Mouse (Mus musculus) T-helper 17 cell (primary cell): ENCODE measurements at regions not wholly inside any gene's neighbourhood (a gene's known extent, or its start where the extent isn't known, plus 50 kb on each side); places are given as distances from the start of the nearest gene placed in this dataset.

Experiments
- in situ Hi-C, 2 experiments: fragments of 300-600 bp; cut with MboI, MseI; formaldehyde crosslinking; loops; 1 replicate in 1 of 2; 2 replicates in 1 of 2; pipeline ENCODE4 v1.15.1; 2025; ENCODE audit warnings: high pct_unique_total_duplicates in 2 of 2

GRCm38 (mm10) chr17:76205082-76205481 lies 653.3 kb upstream of the Fam98a start:
- in situ Hi-C loops = no loop called here

- in situ Hi-C loops = no loop called here
Observed at GRCm38 (mm10) chr17:76184813-76185212, 633.1 kb upstream of the Fam98a start.

DNA sequence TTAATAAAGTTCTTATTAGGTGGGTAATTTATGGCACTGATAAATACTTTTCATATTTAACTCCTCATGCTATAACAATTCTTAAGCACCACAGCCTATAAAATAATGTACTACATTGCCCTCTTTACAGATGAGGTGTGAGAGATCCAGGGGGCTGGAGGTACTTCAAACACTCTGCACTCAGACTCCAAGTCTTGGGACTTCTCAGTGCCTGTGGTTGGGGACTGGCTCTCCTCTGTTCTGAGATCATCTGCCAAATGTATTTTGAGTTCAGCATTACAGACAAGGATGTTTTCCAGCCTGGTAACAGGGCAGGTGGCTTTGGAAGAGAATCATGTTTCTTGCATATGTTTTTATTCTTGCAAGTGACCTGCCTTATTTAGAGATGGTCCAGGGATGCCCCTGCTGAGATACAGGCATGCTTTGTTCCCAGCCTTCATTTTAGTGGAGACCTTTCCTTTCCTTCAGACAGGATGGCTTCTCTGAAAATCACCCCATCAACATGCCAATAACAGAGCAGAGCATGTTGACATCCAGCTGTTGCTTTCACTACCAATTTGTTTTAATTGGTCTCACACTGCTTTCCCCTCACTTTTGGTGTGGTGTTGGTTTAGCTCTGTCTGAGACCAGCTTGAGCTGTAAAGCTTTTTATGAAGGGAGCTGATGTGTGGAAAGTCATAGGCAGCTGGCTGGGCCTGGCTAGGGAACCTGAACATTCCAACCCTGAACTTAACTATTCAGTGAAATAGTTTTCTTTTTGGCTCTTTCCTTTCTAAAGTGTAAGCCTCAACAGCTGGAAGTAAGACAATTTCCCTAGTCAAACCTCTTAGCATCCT lies 585.1 kb upstream of the Fam98a start:
- in situ Hi-C loops = no loop called here

GRCm38 (mm10) chr17:76134030-76134429 lies 582.3 kb upstream of the Fam98a start:
- in situ Hi-C loops = no loop called here

DNA sequence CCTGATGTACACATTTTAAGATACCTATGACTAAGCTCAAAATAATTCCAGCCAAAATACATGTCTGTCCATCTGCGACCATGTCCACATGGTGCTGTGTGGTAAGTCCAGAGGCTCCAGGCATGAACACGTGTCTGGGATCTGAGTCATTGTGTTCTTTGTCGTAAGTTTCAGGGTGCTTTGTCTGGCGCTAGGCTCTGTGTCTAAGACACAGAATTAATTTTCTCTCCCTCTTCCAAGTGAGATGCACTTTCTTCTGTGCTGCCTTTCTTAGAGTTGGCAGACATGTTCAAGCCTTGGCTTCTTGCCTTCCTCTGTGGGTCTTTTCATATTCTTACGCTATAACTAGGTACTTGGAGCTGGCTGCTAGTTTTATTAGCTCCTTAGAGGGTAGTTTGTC lies 573.5 kb upstream of the Fam98a start:
- in situ Hi-C loops = no loop called here

DNA sequence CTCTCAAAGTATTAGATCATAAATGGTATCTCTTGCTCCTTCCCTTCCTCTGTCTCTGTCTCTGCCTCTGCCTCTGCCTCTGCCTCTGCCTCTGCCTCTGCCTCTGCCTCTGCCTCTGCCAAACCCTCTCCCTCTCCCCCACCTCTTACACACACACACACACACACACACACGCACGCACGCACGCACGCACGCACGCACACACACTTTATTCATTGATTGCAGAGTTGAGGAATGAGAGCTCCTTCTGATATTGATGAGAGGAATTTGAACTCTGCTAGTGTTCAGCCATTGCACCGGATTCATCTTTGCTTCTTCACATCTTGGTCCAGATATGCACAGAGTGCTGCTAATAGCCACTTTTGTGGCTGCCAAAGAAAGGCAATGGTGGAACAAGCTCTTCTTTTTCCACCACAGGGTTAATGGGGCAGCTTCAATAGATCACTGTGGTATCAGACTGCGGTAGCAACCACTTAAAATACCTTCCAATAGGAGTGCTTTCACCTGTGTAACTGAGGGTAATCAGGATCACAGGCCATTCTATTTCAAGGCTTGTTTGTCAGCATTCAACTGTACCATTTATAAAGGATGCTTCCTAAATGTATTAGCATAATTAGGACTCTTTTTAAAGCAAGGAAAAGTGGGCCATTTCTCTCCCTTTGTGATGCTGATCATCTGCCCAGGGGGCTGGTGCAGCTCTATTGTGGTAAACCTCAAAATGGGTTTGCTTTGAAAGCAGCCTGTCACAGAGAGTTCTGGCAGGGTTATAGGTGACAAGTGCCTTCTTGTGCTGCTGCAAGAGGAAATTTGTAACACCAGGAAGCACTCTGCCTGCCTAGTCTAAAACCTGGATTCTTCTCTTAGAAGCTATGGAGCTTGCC lies 559.8 kb upstream of the Fam98a start:
- in situ Hi-C loops = loop anchor here in 1 of 2 experiments (5.0 kb wide), 1 partner anchor 54 kb away; no protein-coding TSS in a partner anchor

DNA sequence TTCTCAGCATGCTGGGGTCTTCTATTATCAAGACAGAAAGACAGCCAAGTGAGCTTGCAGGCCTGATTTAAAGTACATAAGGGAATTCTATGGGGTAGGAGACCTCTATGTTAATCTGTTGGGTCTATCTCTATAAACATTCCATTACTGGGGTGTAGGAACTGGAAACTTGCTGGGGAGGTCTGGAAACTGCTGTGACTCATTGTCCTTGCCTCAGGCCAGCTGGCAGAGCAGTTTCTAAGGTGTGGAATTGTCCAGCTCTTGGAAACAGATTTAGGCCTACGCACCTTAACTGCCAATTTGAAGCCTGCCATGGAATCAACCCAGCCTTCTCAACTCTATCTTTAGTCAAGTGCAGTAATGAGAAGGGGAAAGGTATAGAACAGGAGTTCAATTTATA lies 559.1 kb upstream of the Fam98a start:
- in situ Hi-C loops = loop anchor here in 1 of 2 experiments (5.0 kb wide), 1 partner anchor 54 kb away; no protein-coding TSS in a partner anchor

- in situ Hi-C loops = no loop called here
Observed at GRCm38 (mm10) chr17:76083536-76083935, 531.8 kb upstream of the Fam98a start.

DNA sequence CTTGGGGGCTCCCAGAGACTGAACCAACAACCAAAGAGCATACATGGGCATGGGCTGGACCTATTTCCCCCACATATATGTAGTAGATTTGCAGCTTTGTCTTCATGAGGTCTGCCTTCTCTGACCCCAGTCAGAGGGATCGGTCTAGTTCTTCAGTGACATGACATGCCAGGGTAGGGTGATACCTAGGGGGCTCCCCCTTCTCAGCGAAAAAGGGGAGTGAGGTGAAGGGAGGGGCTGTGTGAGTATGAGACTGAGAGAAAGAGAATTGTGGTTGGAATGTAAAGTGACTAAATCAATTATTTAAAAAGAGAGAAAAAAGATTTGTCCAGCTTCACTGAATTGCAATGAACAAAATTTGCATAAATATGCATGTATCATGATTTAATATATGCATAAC lies 530.0 kb upstream of the Fam98a start:
- in situ Hi-C loops = no loop called here

DNA sequence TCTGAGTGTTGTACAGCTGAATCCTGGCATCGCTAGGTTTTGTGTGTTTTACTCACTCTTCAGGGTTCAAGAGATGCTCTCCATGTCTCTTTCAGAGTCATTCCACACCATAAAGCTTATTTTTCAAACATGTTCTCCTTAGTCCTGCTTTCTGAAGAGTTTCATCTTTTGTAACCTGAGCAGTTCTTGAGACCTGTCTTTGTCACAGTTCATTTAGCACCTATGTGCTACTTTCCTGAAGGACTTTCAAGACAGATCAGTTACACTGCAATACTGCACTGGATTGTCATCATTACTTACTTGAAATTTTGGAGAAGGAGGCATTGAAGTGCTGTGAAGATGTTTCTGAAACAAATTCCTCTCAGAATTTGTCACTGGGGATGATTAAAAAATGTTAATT lies 494.7 kb upstream of the Fam98a start:
- in situ Hi-C loops = no loop called here

DNA sequence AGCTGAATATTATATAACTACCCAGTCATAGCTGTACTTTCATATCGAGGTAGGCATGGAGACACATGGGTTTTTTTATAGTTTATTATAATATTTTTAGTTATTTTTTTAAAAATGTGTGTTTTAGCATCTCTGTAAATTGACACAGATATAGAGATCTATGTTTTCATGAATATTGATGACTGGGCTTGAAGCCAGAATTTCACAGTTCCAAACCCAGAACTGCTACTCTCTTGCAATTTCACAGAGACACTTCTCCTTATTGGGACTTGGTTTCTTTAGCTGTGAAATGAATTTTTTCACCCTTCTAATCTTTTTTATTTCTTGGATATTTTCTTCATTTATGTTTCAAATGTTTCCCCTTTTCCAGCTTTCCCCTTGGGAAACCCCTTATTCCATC lies 481.0 kb upstream of the Fam98a start:
- in situ Hi-C loops = no loop called here

DNA sequence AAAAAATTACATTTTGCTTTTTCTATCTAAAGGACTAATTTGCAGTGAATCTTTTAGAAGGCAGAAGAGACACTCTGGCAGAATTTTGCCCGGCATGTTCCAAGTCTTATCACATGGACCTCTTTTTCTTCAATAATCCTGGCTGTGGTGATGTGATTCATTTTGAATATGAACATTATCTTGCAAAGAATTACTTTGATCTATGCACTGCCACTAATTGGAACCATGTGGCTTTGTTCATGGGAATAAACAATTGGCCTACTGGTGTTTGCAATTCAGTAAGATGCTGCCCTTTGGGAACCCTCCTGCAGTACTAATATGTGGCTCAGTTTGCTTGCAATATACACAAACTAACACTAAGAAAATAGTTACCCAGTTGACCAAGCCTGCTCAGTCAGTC lies 456.3 kb upstream of the Fam98a start:
- in situ Hi-C loops = no loop called here

- in situ Hi-C loops = no loop called here
Observed at GRCm38 (mm10) chr17:76002836-76003235, 451.1 kb upstream of the Fam98a start.

DNA sequence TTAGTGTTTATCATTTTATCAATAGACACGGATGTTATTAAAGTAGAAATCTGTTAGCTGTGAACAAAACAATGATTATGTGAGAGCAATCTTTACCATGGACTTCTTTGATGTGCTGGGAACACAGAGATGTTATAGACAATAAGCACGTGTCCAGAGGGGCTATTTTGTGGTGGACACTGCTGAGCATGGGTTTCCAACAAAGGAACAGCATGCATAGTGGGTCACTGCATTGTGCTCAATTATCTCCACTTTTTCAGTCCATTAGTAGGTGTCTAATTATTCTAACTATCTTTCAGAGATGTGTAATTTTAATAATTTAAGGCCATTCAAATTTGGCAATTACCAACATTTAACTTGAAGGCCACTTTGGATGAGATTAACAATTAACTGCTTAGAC lies 409.6 kb upstream of the Fam98a start:
- in situ Hi-C loops = no loop called here

DNA sequence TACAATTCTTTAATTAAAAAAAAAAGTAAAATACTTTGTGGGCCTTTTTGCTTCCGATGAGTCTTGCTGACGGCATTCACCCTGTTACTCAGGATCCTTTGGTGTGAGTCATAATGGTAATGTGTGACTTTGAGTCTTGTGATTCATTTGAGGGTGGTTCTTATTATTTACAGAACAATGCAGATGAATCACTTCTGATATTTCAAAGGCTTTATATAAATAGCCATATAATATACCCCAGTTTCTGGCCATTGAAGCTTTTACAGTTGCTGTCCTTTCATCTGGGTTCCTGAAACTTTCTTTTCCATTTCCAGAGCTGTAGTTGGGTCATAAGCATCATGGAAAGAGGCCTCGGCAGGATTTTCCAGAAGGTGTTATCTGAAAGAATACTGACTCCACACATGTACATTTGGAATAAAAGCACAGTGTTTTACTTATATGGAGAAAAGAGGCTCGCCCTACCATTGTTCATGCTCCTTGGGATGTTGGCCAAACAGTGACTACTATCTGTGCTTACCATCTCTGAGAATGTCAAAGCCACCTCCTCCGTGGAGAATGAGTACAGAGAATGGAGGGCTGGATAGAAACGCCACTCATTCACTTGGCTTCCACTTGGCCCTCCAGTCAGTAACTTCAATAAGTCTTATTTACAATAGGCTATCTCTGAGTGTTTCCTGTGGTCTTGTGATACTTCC lies 385.1 kb upstream of the Fam98a start:
- in situ Hi-C loops = loop anchor here in 1 of 2 experiments (10.0 kb wide), 1 partner anchor 568 kb away; no protein-coding TSS in a partner anchor

- in situ Hi-C loops = loop anchor here in 1 of 2 experiments (10.0 kb wide), 1 partner anchor 574 kb away; no protein-coding TSS in a partner anchor
Observed at GRCm38 (mm10) chr17:75931022-75931421, 379.3 kb upstream of the Fam98a start.

GRCm38 (mm10) chr17:75920240-75920639 lies 368.5 kb upstream of the Fam98a start:
- in situ Hi-C loops = no loop called here

GRCm38 (mm10) chr17:75917020-75917419 lies 365.3 kb upstream of the Fam98a start:
- in situ Hi-C loops = no loop called here

- in situ Hi-C loops = no loop called here
Observed at GRCm38 (mm10) chr17:75916590-75916989, 364.8 kb upstream of the Fam98a start.

DNA sequence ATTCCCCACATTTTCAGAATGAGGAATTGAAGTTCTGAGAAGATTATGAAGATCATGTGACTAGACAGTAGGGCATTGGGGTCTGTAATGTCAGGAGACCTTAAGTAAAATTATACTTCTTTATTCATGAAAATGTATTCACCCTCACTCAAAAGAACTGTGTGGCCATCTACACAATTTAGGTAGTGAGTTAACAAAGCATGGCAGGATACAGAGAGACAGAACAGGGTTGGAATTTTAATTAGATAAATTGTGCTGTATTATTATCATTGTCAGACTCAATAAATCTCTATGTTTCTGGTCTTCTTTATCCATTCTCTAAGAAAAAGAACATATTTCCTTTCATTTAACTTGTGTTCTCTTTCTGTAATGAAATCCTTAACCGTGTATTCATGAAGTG lies 363.5 kb upstream of the Fam98a start:
- in situ Hi-C loops = no loop called here

- in situ Hi-C loops = no loop called here
Observed at GRCm38 (mm10) chr17:75907085-75907484, 355.3 kb upstream of the Fam98a start.

- in situ Hi-C loops = no loop called here
Observed at GRCm38 (mm10) chr17:75906643-75907042, 354.9 kb upstream of the Fam98a start.
